Mouse (Mus musculus): ENCODE measurements at regions not wholly inside any gene's neighbourhood (a gene's known extent, or its start where the extent isn't known, plus 50 kb on each side); places are given as distances from the start of the nearest gene placed in this dataset.
A peak's percentile ranks its signal among the peaks of the same experiment; 100 is the strongest.

DNA sequence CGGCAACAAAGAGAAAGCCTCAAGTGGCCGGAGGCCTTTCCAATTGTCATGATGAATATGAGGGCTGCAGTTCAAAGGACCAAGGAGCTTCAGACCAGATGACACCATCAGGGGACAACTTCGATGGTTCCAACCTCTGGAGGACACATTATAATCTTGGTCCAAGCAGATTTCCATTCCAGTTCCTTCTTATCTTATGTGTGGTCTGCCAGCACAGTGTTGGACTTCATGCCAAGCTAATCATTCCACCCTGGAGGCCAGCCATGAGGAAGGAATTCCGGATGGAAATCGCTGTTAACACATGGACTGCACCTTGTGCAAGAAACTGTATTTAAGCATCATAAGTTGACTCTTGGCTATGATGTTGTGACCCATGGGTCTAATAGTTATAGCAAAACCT lies 334.5 kb upstream of the Gm21798 start:
- WGBS: 87% methylated on average over 5 of the region's 5 CpGs
- H3K4me3 ChIP-seq: no peak overlapping the region
- no peak overlapping the region for H3K9ac ChIP-seq
- no peak for ATAC-seq (ENCODE audit: low FRiP score, low read depth)
- H3K27ac ChIP-seq (replicated peaks): no peak overlapping the region
- no peaks in the 10 kb centered on the region for H3K36me3 ChIP-seq
- no peaks in the 10 kb centered on the region for H3K4me1 ChIP-seq (replicated peaks)
- H3K27me3 ChIP-seq: no peaks in the 10 kb centered on the region
- H3K9me3 ChIP-seq: no peaks in the 10 kb centered on the region
- no peak overlapping the region for H3K4me2 ChIP-seq

DNA sequence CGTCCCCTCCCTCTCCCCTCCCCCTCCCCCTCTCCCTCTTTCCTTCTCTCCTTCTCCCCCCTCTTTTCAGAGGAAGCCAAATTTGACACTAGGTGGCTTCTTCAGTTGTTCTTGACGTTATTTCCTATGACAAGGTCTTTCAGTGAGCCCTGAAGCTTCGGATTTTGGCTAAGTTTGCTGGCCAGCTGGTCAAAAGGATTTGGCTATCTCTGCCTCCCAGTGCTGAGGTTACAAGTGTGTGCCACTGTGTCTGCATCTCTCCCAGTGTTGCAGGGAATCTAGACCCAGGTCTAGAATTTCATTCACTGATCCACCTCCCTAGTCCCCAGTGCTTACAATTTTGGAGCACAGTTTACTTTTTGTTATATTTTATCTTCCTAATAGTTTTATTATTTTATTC lies 329.7 kb upstream of the Gm21798 start:
- Histone ChIP-seq H3K27ac (replicated peaks) (no peak overlapping the region), H3K36me3 (no peaks in the 10 kb centered on the region), H3K9me3 (no peaks in the 10 kb centered on the region), H3K4me1 (replicated peaks) (no peaks in the 10 kb centered on the region), H3K4me3 (no peak overlapping the region), H3K9ac (no peak overlapping the region), H3K4me2 (no peak overlapping the region), H3K27me3 (no peaks in the 10 kb centered on the region)
- ATAC-seq (ENCODE audit: low FRiP score, low read depth): no peak
- WGBS: 19% methylated on average over 2 of the region's 3 CpGs

DNA sequence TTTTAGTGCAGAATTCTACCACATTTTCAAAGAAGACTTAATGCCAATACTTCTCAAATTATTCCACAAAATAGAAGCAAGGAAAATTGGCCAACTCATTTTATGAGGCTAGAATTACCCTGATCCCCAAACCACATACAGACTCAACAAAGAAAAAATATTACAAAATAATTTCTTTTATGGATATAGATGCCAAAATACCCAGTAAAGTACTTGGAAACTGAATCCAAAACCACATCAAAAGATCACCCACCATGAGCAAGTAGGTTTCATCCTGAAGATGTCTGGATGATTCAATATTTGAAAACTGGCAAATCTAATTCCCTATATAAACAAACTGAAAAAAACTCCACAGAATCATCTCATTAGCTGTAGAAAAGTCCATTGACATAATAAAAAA lies 316.7 kb upstream of the Gm21798 start:
- H3K9me3 ChIP-seq: no peaks in the 10 kb centered on the region
- no peak overlapping the region for H3K4me2 ChIP-seq
- no peak overlapping the region for H3K4me3 ChIP-seq
- H3K27ac ChIP-seq (replicated peaks): no peak overlapping the region
- no peaks in the 10 kb centered on the region for H3K27me3 ChIP-seq
- no peak overlapping the region for H3K9ac ChIP-seq
- no peaks in the 10 kb centered on the region for H3K36me3 ChIP-seq
- H3K4me1 ChIP-seq (replicated peaks): no peaks in the 10 kb centered on the region
- no peak for ATAC-seq (ENCODE audit: low FRiP score, low read depth)

DNA sequence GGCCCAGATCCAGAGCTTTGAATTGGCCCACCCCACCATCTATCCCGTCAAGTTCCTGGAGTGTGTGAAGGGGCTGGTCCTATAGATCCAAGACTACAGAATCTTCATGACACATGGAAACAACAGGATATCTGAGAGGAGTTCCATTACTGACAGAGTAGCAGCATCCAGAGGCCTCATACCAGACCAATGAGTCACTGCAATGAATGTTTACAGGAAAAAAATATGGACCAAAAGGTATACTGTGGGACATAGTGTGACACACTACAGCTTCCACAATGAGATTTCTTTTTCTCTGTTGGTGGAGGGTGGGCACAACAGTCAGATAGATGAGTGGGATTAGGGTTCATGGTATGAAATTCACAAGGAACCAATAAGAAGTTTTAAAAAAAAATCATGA lies 316.0 kb upstream of the Gm21798 start:
- Histone ChIP-seq H3K27me3 (no peaks in the 10 kb centered on the region), H3K9ac (no peak overlapping the region), H3K9me3 (no peaks in the 10 kb centered on the region), H3K4me2 (no peak overlapping the region), H3K4me3 (no peak overlapping the region), H3K36me3 (no peaks in the 10 kb centered on the region), H3K27ac (replicated peaks) (no peak overlapping the region), H3K4me1 (replicated peaks) (no peaks in the 10 kb centered on the region)
- WGBS: 91% methylated on average over 1 of the region's 1 CpGs
- no peak for ATAC-seq (ENCODE audit: low FRiP score, low read depth)

DNA sequence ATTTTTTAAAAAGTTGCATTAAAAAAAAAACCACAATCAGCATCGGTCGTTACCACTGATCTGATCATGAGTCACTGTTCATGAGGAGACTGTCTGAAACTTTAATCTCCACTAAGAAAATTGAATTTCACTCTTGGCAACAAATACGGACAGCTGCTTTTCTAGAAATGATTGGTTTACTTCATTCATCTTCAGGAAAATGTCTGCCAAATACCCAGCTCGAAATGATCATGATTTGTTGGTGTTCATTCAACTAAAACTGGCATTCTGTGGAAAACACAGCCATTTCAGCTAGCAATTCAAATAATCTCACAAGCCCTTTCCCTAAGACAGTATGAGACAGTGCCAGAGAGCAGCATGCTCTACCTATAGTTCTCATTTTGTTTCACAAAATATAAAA lies 312.7 kb upstream of the Gm21798 start:
- Histone ChIP-seq H3K9me3 (no peaks in the 10 kb centered on the region), H3K9ac (no peak overlapping the region), H3K4me2 (no peak overlapping the region), H3K27me3 (no peaks in the 10 kb centered on the region), H3K4me1 (replicated peaks) (no peaks in the 10 kb centered on the region), H3K4me3 (no peak overlapping the region), H3K27ac (replicated peaks) (no peak overlapping the region), H3K36me3 (no peaks in the 10 kb centered on the region)
- 84% methylated on average over 4 of the region's 4 CpGs for WGBS
- no peak for ATAC-seq (ENCODE audit: low FRiP score, low read depth)

DNA sequence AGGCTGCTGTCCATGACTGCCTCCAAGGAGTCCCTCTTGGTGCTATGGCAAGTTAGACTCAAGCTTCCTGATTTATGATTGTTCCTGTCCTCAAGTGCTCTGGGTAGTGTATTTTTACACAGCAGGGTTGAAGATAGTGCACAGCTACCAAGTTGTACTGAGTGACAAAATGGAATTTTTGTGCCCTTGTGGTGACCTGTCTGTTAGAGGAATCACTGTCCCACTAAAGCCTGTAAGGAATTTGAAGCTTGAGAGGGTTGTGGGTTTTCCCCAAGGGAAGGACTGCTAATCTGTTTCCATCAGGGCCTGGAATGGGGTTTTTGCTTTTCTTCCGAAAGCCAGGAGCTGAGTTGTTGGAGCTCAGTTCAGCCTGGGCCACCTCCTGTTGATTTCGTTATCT lies 306.8 kb upstream of the Gm21798 start:
- H3K4me3 ChIP-seq: no peak overlapping the region
- H3K36me3 ChIP-seq: no peaks in the 10 kb centered on the region
- no peak overlapping the region for H3K9ac ChIP-seq
- H3K27ac ChIP-seq (replicated peaks): no peak overlapping the region
- 78% methylated on average over 2 of the region's 2 CpGs for WGBS
- no peaks in the 10 kb centered on the region for H3K27me3 ChIP-seq
- ATAC-seq (ENCODE audit: low FRiP score, low read depth): no peak
- H3K4me1 ChIP-seq (replicated peaks): no peaks in the 10 kb centered on the region
- H3K9me3 ChIP-seq: no peaks in the 10 kb centered on the region
- no peak overlapping the region for H3K4me2 ChIP-seq

DNA sequence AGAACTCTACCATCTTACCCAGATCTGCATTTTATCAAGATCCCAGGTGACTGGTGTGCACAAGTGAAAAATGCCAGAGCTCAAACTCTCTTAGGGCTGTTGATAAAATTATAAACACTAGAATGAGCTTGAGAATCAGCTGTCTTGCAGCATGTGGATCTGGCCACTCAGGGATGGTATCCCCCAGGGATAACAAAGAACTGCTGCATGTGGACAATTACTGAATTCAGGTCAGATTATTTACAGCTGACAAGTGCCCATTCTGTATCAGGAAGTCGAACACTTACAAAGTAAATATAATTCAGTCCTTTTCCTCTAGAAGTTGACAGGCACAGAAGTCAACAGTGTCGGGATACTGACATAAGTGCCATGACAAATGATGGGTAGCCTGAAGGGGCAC lies 306.3 kb upstream of the Gm21798 start:
- no peaks in the 10 kb centered on the region for H3K36me3 ChIP-seq
- ATAC-seq (ENCODE audit: low FRiP score, low read depth): no peak
- H3K4me2 ChIP-seq: no peak overlapping the region
- H3K4me1 ChIP-seq (replicated peaks): no peaks in the 10 kb centered on the region
- no peaks in the 10 kb centered on the region for H3K27me3 ChIP-seq
- no peak overlapping the region for H3K9ac ChIP-seq
- no peak overlapping the region for H3K27ac ChIP-seq (replicated peaks)
- H3K4me3 ChIP-seq: no peak overlapping the region
- WGBS: 38% methylated on average over 2 of the region's 2 CpGs
- no peaks in the 10 kb centered on the region for H3K9me3 ChIP-seq

DNA sequence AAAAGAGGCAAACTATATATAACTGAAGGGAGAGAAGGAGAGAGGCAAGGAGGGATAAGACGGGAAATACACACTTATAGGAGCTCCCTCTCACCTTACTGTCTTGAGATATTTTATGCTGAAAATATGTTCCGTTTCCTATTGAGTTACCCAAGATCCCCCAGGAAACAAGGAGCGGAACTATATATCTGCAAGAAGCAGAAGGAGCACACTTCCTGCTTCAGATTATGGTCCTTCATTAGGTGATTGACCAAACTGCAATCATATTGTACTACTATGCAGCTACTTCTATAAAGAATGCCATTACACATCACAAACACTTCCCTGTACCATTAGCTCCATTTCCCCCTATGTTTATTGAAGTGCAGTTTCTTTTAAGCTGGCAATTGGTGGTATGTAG lies 304.9 kb upstream of the Gm21798 start:
- no peaks in the 10 kb centered on the region for H3K27me3 ChIP-seq
- no peak overlapping the region for H3K4me2 ChIP-seq
- no peaks in the 10 kb centered on the region for H3K9me3 ChIP-seq
- no peaks in the 10 kb centered on the region for H3K4me1 ChIP-seq (replicated peaks)
- no peak overlapping the region for H3K4me3 ChIP-seq
- no peak for ATAC-seq (ENCODE audit: low FRiP score, low read depth)
- 90% methylated on average over 3 of the region's 3 CpGs for WGBS
- H3K27ac ChIP-seq (replicated peaks): no peak overlapping the region
- H3K36me3 ChIP-seq: no peaks in the 10 kb centered on the region
- no peak overlapping the region for H3K9ac ChIP-seq

DNA sequence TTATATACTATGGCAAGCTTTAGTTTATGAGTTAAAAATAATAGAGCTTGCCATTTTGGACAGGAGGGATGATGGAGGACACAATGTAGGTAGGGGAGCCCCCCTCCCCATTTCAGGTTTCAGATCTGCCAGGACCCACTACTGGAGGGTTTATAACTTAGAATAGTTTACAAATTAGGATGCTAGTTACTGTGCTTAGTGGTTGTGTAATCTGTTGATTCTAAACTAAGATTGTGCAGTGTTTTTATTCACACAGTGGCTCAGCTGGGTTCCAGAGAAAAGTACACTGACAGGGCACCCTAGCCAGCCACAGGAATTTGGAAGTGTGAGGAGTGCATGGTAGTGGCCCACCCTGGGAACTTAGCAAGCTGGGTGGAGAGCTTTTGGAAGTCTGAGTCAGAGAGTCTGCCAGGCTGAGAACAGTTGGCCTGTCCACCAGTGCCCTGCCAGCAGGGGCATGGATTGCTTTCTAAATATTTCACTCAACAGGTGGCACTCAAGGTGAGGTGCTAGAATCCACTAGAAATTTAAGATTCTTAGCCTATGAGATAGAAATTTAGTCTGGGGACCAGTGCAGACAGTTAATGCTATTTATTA lies 303.9 kb upstream of the Gm21798 start:
- no peaks in the 10 kb centered on the region for H3K27me3 ChIP-seq
- no peaks in the 10 kb centered on the region for H3K36me3 ChIP-seq
- no peak overlapping the region for H3K4me2 ChIP-seq
- H3K4me1 ChIP-seq (replicated peaks): no peaks in the 10 kb centered on the region
- ATAC-seq (ENCODE audit: low FRiP score, low read depth): no peak
- H3K9ac ChIP-seq: no peak overlapping the region
- no peaks in the 10 kb centered on the region for H3K9me3 ChIP-seq
- H3K4me3 ChIP-seq: no peak overlapping the region
- no peak overlapping the region for H3K27ac ChIP-seq (replicated peaks)

DNA sequence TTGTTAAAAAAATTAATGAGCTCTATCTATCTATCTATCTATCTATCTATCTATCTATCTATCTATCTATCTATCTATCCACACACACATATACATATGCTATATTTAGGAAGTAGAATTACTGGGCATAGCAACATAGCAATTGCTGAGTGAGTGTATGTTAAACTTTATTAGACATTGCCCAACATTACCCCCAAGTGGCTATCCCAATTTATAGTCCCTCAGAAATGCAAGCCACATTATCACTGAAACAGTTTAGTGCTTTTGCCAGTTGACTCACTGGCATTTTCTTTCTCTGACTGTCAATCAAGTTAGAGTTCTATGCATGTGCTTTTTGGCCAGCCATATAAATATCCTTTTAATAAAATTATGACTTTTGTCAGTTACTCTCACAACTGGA lies 302.3 kb upstream of the Gm21798 start:
- Histone ChIP-seq H3K27me3 (no peaks in the 10 kb centered on the region), H3K9me3 (no peaks in the 10 kb centered on the region), H3K4me3 (no peak overlapping the region), H3K27ac (replicated peaks) (no peak overlapping the region), H3K4me1 (replicated peaks) (no peaks in the 10 kb centered on the region), H3K9ac (no peak overlapping the region), H3K36me3 (no peaks in the 10 kb centered on the region), H3K4me2 (no peak overlapping the region)
- ATAC-seq (ENCODE audit: low FRiP score, low read depth): no peak

DNA sequence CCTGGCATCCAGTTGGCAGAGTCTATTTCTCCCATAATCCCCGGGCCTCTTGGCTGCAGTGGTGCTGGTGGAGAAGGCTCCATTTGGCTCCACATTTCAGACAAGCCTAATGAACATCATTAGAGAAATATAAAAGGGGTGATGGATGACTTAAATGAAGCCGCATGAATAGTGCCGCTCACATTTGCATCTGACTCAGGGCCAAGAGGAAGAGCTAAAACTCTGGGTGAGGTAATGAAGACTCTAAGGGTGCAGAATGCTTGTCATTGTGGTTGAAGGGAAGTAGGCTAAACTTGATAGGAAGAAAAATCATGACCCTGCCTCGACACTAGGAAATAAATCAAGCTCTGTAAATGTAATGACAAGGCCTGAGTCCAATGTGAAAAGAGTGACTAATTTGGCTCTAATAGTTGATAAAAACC lies 298.3 kb upstream of the Gm21798 start:
- ATAC-seq (ENCODE audit: low FRiP score, low read depth): peak; percentile 87
- H3K27me3 ChIP-seq: no peaks in the 10 kb centered on the region
- 33% methylated on average over 4 of the region's 4 CpGs for WGBS

DNA sequence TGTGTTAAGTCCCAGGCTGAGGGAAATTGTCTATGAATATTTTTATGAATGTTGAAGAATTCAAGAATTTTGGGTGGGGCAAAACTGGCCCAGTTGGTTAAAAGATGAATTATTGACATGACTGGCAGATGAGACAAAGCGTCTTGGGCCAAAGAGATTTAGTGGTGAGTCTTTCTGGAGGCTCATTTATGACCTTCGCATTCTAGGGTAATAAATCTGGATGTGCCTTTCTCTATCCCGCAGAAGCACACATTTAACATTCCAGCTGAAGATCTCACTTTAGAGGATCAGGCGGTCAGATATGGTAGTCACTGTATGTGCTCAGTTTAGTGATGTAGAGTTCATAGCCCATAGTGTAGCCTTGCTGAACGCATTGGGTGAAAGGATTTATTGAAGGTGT lies 296.9 kb upstream of the Gm21798 start:
- ATAC-seq (ENCODE audit: low FRiP score, low read depth): no peak
- no peak overlapping the region for H3K4me2 ChIP-seq
- 89% methylated on average over 5 of the region's 5 CpGs for WGBS

More for the DNA sequence above, 298.3 kb upstream of the Gm21798 start:
- no peaks in the 10 kb centered on the region for H3K4me1 ChIP-seq (replicated peaks)
- H3K36me3 ChIP-seq: no peaks in the 10 kb centered on the region
- H3K4me3 ChIP-seq: no peak overlapping the region
- no peak overlapping the region for H3K4me2 ChIP-seq
- no peak overlapping the region for H3K27ac ChIP-seq (replicated peaks)
- no peak overlapping the region for H3K9ac ChIP-seq
- no peaks in the 10 kb centered on the region for H3K9me3 ChIP-seq

DNA sequence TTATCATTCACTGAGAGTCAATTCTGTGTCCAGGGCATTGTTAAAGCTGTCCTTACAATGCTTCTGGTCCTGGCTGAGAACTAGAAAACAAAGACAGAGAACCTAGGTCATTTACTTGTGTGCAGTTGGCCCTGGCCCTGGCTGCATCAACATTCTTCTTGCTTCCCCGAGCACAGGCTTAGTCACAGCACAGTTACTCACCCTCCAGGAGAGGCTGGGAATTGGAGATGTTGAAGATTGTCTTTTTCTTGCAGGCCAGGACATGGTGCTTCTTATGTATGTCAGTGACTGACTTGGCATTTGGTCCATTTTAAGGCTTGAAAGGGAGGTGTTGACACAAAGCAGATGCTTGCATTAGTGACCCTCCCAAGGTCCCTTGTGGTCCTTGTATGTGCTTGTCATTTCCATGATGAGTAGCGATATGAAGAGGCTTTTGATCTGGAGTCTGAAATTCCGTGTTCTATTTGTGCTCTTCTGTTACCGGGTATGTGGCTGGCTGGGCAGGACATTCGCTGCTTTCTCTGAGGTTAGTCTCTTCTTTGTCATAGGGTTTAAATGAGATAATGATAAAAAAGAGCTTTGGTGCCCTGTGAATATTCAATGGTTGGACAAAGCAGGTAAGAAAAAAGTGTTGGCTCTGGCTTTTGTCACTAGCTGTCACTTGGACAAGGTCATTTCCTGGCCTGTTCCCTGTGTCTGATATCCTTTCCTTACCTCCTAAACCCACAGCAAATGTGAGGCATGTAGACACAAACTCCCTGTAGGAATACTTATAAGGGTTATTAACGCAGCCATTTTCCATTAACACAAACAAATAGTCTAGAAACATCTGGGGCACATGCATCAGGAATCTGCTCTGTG lies 285.0 kb upstream of the Gm21798 start:
- Histone ChIP-seq H3K4me2 (no peak overlapping the region), H3K36me3 (no peaks in the 10 kb centered on the region), H3K9ac (no peak overlapping the region), H3K4me1 (replicated peaks) (peaks cover 17% of the 10 kb centered on the region), H3K9me3 (no peaks in the 10 kb centered on the region), H3K27me3 (no peaks in the 10 kb centered on the region), H3K27ac (replicated peaks) (no peak overlapping the region), H3K4me3 (no peak overlapping the region)
- WGBS: 73% methylated on average over 6 of the region's 6 CpGs
- ATAC-seq (ENCODE audit: low FRiP score, low read depth): no peak

More for the DNA sequence above, 296.9 kb upstream of the Gm21798 start:
- Histone ChIP-seq H3K27me3 (no peaks in the 10 kb centered on the region), H3K4me3 (no peak overlapping the region), H3K9ac (no peak overlapping the region), H3K27ac (replicated peaks) (no peak overlapping the region), H3K36me3 (no peaks in the 10 kb centered on the region), H3K9me3 (no peaks in the 10 kb centered on the region), H3K4me1 (replicated peaks) (no peaks in the 10 kb centered on the region)
